Mouse (Mus musculus) ES-E14 (cell line): ENCODE data around the gene Tent4a. TPM values are rescaled to one million over a fixed set of nuclear protein-coding genes. Genes with fewer than 3 reads are reported as not detected.

Source experiments
- DNase-seq: peaks from one replicate; pipeline ENCODE4 v3.0.0-alpha.2; 2013; ENCODE audit warnings: low read depth, low spot score
- H3K27ac ChIP-seq: 2 replicates; pipeline ENCODE4 v1.5.1; 2012; ENCODE audit warnings: low read depth, mild to moderate bottlenecking, low read length, moderate library complexity, mixed read lengths; ENCODE audit not compliant: poor library complexity, insufficient read depth, severe bottlenecking
- H3K36me3 ChIP-seq: 2 replicates; pipeline ENCODE4 v1.6.1; 2012; ENCODE audit warnings: mild to moderate bottlenecking, low read length, moderate library complexity, mixed read lengths; ENCODE audit not compliant: control insufficient read depth, poor library complexity, insufficient read depth, severe bottlenecking
- H3K4me1 ChIP-seq, 2 experiments: fragments of 150-350 bp in 1 of 2; sonication (generic) in 1 of 2; 2 replicates each; pipeline ENCODE4 v1.6.1; 2012; ENCODE audit warnings: low read length in 2 of 2, mild to moderate bottlenecking in 1 of 2, mixed read lengths in 1 of 2; ENCODE audit not compliant: control insufficient read depth in 2 of 2, insufficient read depth in 2 of 2, poor library complexity in 1 of 2
- H3K4me3 ChIP-seq, 2 experiments: fragments of 150-350 bp in 1 of 2; sonication (generic) in 1 of 2; 2 replicates each; pipeline ENCODE4 v1.5.1; 2012; ENCODE audit warnings: low read length in 2 of 2, low read depth in 1 of 2, mild to moderate bottlenecking in 1 of 2, mixed read lengths in 1 of 2; ENCODE audit not compliant: insufficient read depth in 1 of 2, poor library complexity in 1 of 2, severe bottlenecking in 1 of 2
- H3K9ac ChIP-seq: 2 replicates; pipeline ENCODE4 v1.6.1; 2012; ENCODE audit warnings: low read depth, mild to moderate bottlenecking, low read length, mixed read lengths; ENCODE audit not compliant: poor library complexity, insufficient read depth, severe bottlenecking
- H3K9me3 ChIP-seq: fragments of 150-350 bp; sonication (generic); 2 replicates; pipeline ENCODE4 v1.6.1; 2012; ENCODE audit warnings: low read depth, mild to moderate bottlenecking, low read length; ENCODE audit not compliant: control insufficient read depth, insufficient read depth
- CHD2 ChIP-seq: IDR thresholded peaks from 2 replicates; pipeline ENCODE4 v1.6.1; 2014; ENCODE audit warnings: mild to moderate bottlenecking, low read depth, low read length, inconsistent platforms
- HCFC1 ChIP-seq: IDR thresholded peaks from 2 replicates; pipeline ENCODE4 v1.6.1; 2012; ENCODE audit warnings: low read length, inconsistent platforms, borderline replicate concordance; ENCODE audit not compliant: insufficient read depth
- MAFK ChIP-seq: IDR thresholded peaks from 2 replicates; pipeline ENCODE4 v1.6.1; 2014; ENCODE audit warnings: mild to moderate bottlenecking, low read depth, low read length, inconsistent platforms; ENCODE audit not compliant: insufficient read depth
- ZC3H11A ChIP-seq: IDR thresholded peaks from 2 replicates; pipeline ENCODE4 v1.6.1; 2012; ENCODE audit warnings: low read depth, mild to moderate bottlenecking, inconsistent platforms, low read length, borderline replicate concordance
- ZNF384 ChIP-seq: IDR thresholded peaks from 2 replicates; pipeline ENCODE4 v1.6.1; 2012; ENCODE audit warnings: low read depth, low read length, inconsistent platforms
- in situ Hi-C, 2 experiments: fragments of 600-800 bp; cut with MboI; formaldehyde crosslinking; loops; one replicate each; pipeline ENCODE4 v1.15.1; 2025; ENCODE audit warnings: low sequenced_read_pairs in 2 of 2, inconsistent platforms in 1 of 2; ENCODE audit not compliant: unreplicated experiment in 2 of 2
- total RNA-seq: library from RNA; depleted of rRNA; stranded (reverse); fragments of 300-350 nt; gene quantifications from 2 replicates; pipeline ENCODE4 v1.2.3, GENCODE M21; 2012

Gene Tent4a
- total RNA-seq, 1 experiment = 20.0 TPM

- Histone ChIP-seq H3K4me3 (no peak overlapping the region), H3K9me3 (no peaks in the 10 kb centered on the region), H3K9ac (no peak overlapping the region), H3K4me1 (peaks cover 0 to 7% of the 10 kb centered on the region in 2 experiments; a peak in 1 of 4 replicates), H3K27ac (no peak overlapping the region), H3K36me3 (no peaks in the 10 kb centered on the region)
- DNase-seq = no peak
- in situ Hi-C loops = loop anchor here in 1 of 2 experiments (10.0 kb wide), 1 partner anchor 111 kb away; no protein-coding TSS in a partner anchor
- TF ChIP-seq ZC3H11A (no peak), MAFK (no peak)
Observed at GRCm38 (mm10) chr13:69543595-69543994, 9.2 kb upstream of the Tent4a start.

DNA sequence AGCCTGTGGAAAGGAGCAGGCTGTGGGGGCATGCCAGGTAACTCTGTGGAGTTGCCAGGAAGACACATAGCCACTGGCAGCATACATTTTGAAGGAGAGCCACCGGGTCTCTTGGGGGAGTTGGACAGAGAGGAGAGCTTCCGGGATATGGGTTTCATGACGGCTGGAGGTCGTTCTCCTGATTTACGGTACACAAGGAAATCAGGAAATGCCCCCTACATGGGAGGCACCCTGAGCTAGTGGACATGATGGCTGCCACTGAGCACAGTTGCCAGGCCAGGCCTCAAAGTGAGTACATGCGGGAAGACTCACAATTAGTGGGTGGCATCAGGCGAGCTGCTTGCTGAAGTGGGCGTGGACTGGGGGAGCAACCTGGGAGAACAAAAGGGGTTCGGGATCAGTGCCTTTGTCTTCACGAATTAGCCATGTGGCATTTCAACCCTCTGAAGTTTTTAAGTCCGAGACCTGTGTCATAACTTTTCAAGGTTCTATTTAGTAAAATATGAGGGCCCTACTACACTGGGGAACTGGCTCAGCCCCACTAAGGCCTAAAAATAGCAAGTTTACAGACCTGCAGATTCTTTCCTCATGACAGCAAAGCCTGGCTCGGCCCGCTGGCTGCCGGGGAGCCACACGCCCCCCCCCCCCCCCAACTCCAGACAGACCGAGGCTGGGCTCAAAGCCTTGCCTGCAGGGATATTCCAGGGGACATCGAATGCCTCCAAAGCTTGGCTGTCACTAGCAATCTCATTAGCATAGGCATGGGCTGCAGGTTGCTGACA lies 8.3 kb upstream of the Tent4a start:
- Histone ChIP-seq H3K4me1 (peaks cover 0 to 10% of the 10 kb centered on the region in 2 experiments; a peak in 1 of 4 replicates), H3K36me3 (no peaks in the 10 kb centered on the region), H3K27ac (no peak overlapping the region), H3K9me3 (no peaks in the 10 kb centered on the region), H3K4me3 (no peak overlapping the region), H3K9ac (no peak overlapping the region)
- no peak for DNase-seq
- no peak for TF ChIP-seq ZC3H11A
- no peak for TF ChIP-seq CHD2
- no peak for TF ChIP-seq HCFC1
- TF ChIP-seq MAFK = no peak
- no peak for TF ChIP-seq ZNF384
- in situ Hi-C loops = loop anchor here in 1 of 2 experiments (10.0 kb wide), 1 partner anchor 112 kb away; no protein-coding TSS in a partner anchor

DNA sequence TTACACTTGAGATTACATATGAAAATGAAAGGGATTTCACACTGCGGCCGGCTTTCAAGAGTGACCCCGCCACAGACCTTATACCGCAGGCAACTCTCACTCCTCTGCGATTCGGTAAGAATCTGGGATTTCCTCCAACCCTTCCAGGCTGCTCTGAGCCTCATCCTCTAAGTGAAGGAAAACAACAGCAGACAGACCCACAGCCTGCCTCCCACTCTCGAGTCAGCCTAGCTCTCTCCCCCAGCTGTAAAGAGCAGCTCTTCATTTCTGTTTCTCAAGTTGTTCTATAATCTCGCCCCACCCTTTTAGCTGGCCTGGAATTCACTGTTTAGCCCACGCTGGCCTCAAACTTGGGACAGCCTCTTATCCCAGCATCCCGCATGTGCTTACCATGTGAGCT lies 7.4 kb upstream of the Tent4a start:
- Histone ChIP-seq H3K9me3 (no peaks in the 10 kb centered on the region), H3K9ac (no peak overlapping the region), H3K4me3 (no peak overlapping the region), H3K4me1 (peaks cover 0 to 10% of the 10 kb centered on the region in 2 experiments; a peak in 1 of 4 replicates), H3K27ac (no peak overlapping the region), H3K36me3 (no peaks in the 10 kb centered on the region)
- no peak for DNase-seq
- in situ Hi-C loops = loop anchor here in 1 of 2 experiments (10.0 kb wide), 1 partner anchor 113 kb away; no protein-coding TSS in a partner anchor
- TF ChIP-seq ZC3H11A = no peak
- no peak for TF ChIP-seq CHD2
- no peak for TF ChIP-seq MAFK
- TF ChIP-seq ZNF384 = no peak
- TF ChIP-seq HCFC1 = no peak

DNA sequence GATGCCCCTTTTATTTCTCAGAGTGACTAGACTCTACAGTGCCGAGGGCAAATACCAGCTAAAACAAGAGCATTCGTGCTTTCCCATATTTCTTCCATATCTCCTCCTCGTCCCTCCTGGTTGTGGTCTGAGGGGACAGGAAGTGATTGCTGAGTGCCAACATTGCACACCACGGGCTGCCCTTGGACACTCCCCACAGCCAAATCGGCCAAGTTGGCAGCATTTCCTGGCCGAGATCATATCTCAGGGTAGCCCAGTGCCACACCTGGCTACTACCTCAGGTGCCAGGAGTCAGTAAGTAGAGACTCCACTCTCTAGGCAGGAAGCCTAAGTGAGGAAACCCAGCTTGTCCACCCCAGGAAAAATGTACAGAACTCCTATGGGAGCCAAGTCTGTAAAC lies 6.8 kb upstream of the Tent4a start:
- H3K27ac ChIP-seq = no peak overlapping the region
- DNase-seq = no peak
- H3K9me3 ChIP-seq = no peaks in the 10 kb centered on the region
- in situ Hi-C loops = loop anchor here in 1 of 2 experiments (10.0 kb wide), 1 partner anchor 114 kb away; no protein-coding TSS in a partner anchor
- no peak overlapping the region for H3K4me3 ChIP-seq
- H3K36me3 ChIP-seq = no peaks in the 10 kb centered on the region
- peaks cover 0 to 10% of the 10 kb centered on the region in 2 experiments; a peak in 1 of 4 replicates for H3K4me1 ChIP-seq
- H3K9ac ChIP-seq = no peak overlapping the region
- no peak for TF ChIP-seq ZC3H11A
- TF ChIP-seq HCFC1 = no peak
- TF ChIP-seq ZNF384 = no peak
- TF ChIP-seq CHD2 = no peak
- no peak for TF ChIP-seq MAFK

DNA sequence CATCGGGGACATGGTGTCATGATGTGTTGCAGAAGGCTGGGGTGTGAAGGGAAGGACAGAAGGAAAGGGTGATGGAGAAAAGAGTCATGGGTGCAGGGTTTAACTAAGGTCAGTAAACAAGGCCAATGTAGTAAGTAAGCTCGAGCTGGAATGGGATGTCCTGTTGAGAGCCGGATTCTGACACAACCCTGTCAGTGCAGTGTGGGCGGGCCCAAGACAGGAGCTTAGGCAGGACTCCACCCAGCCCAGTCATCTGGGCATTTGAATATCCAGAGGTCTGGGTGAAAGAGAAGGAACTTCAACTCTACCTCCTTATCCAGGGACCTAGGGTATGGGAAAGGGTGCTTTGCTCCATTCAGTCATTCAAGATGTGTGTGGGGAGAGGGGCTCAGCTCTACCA lies 3.9 kb upstream of the Tent4a start:
- H3K9me3 ChIP-seq = no peaks in the 10 kb centered on the region
- no peak for DNase-seq
- TF ChIP-seq ZNF384 = no peak
- TF ChIP-seq MAFK = no peak
- TF ChIP-seq ZC3H11A = no peak
- no peak for TF ChIP-seq CHD2
- no peak for TF ChIP-seq HCFC1
- no peak overlapping the region for H3K27ac ChIP-seq
- H3K4me3 ChIP-seq = no peak overlapping the region
- H3K36me3 ChIP-seq = no peaks in the 10 kb centered on the region
- H3K9ac ChIP-seq = no peak overlapping the region
- in situ Hi-C loops = no loop called here
- peaks cover 0 to 12% of the 10 kb centered on the region in 2 experiments; a peak in 1 of 4 replicates for H3K4me1 ChIP-seq
